Mouse (Mus musculus) stomach, postnatal 0 days (tissue): ENCODE measurements at regions not wholly inside any gene's neighbourhood (a gene's known extent, or its start where the extent isn't known, plus 50 kb on each side); places are given as distances from the start of the nearest gene placed in this dataset.

Source experiments
- CTCF ChIP-seq: IDR thresholded peaks from 2 replicates; pipeline ENCODE4 v1.5.1; 2016; ENCODE audit warnings: antibody characterized with exemption, low read depth, mild to moderate bottlenecking, moderate library complexity
- EP300 ChIP-seq: optimal IDR thresholded peaks from 2 replicates; pipeline ENCODE3; 2016; ENCODE audit warnings: antibody characterized with exemption

DNA sequence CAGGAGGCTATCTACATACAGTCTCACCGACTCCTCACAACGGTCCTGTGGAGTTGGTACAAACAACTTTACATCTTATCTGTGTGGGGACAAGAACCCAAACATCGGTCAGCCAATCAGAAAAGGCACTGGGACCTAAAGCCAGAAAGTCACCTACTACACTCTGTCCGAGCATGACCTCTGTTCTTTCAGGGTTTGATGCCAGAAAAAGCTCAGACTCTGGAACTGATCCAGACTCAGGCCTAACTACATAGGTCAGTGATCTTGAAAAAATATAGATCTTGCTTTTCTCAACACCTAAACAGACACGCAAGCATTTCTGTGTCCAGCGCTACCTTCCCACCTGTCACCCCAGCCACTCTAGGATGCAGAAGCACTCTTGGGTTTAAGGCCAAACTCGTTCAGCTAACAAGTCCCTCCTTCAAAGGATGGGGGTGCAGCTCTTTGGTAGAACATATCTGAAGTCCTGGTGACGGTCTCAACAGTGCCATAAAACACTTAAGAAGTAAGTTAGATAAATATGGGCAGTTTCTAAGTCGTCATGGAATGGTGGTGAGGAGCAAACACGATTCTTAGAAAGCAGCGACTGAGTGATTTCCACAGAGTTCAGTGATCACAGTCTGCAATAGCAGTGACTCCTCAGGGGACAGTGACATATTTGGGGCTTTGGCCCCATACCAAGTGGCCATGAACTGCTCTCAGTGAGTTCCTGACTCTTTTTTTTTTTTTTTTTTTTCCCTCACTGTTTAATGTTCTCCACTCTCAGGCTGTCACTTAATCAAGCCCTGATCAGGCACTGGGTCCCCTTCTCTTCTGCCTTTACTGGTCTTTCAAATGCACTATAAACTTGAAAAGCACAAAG lies 181.2 kb upstream of the Smim15 start:
- no peak for TF ChIP-seq CTCF
- no peak for TF ChIP-seq EP300
